Mouse (Mus musculus) cerebellum, adult (tissue): Measurements from ENCODE around the gene Cage1.

ENCODE experiments used
- ATAC-seq: cut with Nextera tagmentation; 2 replicates; pipeline ENCODE4 v1.9.2; 2017; ENCODE audit warnings: mild to moderate bottlenecking, moderate library complexity, mixed read lengths; ENCODE audit not compliant: insufficient number of reproducible peaks, low FRiP score, low TSS enrichment

Gene Cage1

DNA sequence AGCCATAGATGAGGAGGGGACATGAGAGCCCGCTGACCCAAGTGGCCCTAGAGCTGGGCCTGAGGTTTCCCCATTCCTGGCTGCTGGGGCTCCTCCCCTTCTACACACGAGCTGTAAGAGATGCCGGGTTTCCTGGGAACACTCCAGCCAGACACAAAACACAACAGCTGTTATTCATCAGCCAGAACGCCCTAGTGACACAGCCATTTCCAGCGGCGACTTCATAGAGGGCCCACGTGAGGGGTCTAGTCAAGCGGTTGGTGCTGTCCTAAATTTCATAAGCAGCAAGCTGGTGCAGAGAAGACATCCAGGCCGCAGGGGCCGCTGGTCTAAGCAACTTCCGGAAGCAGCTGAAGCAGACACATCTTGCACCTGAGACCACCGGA is 69.8 kb downstream of the Cage1 start:
- no peak for ATAC-seq

DNA sequence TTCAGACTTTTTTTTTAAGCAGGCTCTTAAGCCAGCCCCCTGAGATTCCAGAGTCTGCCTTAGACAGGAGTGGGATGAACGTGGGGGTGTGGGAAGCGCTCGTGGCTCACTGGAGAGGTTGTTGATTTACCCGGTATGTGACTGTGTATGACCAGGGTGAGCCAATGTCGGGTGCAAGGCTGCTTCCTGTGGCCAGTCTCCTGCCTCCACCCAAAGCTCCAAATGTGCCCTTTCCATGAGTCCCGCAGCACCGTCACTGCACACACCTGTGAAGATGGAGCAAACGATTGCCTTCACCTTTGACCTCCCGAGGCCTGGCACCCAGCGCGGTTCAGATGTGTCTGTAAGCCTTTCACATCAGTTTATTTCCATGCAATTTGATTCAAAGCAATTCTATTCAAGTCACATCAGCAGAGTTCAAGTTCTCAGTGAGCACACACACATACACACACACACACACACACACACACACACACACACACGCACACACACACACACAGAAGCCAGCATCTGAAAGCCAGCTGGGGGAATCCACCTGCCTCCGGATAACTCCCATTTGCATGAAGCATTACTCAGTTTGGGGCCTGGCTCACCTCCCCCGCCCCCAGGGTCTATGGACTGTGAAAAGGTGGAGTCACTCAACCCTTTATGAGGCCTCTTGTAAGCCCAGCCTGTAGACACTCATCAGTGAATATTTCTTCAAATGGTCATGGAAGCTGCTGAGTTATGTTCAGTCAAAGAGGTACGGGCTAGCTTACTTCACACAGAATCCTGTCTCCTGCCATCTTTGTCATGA is 70.4 kb downstream of the Cage1 start:
- no peak for ATAC-seq

DNA sequence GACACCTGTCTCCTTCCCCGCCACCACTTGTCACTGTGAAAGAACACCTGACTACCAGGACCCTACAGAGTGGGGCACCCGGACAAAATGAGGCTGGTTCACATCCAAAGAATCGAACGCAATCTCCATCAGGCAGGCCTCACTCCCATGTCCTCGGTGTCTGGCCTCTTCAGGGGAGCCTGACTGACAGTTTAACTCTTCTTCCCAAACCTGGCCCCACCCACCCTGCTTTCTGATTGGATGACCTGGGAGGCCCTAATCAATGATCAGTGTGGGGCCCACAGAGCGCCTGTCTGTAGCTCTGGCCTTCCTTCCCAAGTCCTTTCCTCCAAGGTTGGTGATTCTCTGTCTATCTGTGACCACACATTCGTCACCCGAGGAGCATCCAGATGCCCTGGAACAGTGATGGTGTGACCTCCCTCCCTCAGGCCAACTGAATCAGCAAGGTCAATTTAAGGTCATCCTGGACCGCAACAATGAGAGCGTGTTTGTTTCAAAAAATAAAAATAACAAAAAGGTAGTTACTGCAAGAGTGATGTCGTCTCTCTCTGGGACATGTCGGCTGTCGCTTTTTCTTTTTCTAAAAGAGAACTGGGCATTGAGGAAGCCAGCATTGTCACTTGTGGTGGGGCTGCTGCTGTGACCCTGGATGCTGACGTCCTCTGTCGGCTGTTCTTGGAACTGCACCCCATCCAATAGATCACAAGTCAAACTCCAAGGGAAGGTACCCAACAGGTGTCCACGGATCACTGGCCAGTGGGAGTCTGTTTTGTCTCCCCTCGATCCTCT is 71.5 kb downstream of the Cage1 start:
- ATAC-seq, result no peak

GRCm38 (mm10) chr13:37964128-37965087 is 72.5 kb downstream of the Cage1 start:
- no peak for ATAC-seq

DNA sequence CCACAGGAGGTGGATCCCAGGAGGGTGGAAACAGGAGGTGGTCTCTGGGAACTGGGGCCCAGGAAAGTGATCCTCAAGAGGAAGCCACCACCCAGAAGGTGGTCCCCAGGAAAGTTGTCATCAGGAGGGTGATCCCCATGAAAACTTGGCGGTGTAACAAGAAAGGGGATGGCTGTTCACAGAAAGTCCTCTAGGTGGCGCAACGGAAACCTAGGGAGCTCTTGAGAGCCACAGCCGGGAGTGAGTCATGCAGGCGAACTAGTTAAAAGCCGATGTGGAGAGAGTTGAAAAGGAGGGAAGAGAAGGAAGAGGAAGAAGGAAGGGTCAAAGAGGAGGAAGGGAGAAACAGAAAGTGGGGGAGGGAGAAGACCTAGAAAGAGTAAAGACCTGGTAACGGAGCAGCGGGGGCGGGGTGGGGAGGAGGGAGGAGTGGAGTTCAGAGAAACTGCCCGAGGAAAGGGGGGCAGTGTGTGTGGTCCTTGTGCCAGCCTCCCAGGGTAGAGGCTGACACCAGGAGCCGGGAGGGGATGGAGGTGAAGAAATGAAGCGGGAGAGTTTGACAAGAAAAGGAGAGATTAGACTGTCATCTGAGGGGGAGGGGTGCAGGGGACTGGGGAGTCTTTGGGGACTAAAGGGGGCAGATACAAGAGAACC is 73.4 kb downstream of the Cage1 start:
- 0 out of 2 replicates have a peak, but pooled peaks have one; percentile 41 for ATAC-seq

- ATAC-seq, result no peak
Observed at GRCm38 (mm10) chr13:37962541-37962940, 74.3 kb downstream of the Cage1 start.

GRCm38 (mm10) chr13:37959936-37960335 is 76.9 kb downstream of the Cage1 start:
- no peak for ATAC-seq

- ATAC-seq, result no peak
Observed at GRCm38 (mm10) chr13:37959239-37959907, 77.5 kb downstream of the Cage1 start.

- ATAC-seq, result no peak
Observed at GRCm38 (mm10) chr13:37958498-37959238, 78.2 kb downstream of the Cage1 start.
